Mouse (Mus musculus): ENCODE measurements around the gene Stat5b. TPM values are rescaled to one million over a fixed set of nuclear protein-coding genes. Genes with fewer than 3 reads are reported as not detected.
A peak's percentile ranks its signal among the peaks of the same experiment; 100 is the strongest.

Stat5b gene
- 100 to 1,000 TPM in 1 of 2 experiments, 10 to 100 TPM in 1; 58.3 to 111 TPM for total RNA-seq (2021)
- long read RNA-seq, experiment 1, full-length matches to known transcripts: 25 of 66 reads
- long read RNA-seq, experiment 1, partial matches to known transcripts: 7 of 66 reads
- long read RNA-seq, experiment 1, other reads (novel, unspliced or antisense): 34 of 66 reads
- long read RNA-seq, experiment 2, full-length matches to known transcripts: 14 of 24 reads
- long read RNA-seq, experiment 2, partial matches to known transcripts: 1 of 24 reads
- long read RNA-seq, experiment 2, other reads (novel, unspliced or antisense): 9 of 24 reads

DNA sequence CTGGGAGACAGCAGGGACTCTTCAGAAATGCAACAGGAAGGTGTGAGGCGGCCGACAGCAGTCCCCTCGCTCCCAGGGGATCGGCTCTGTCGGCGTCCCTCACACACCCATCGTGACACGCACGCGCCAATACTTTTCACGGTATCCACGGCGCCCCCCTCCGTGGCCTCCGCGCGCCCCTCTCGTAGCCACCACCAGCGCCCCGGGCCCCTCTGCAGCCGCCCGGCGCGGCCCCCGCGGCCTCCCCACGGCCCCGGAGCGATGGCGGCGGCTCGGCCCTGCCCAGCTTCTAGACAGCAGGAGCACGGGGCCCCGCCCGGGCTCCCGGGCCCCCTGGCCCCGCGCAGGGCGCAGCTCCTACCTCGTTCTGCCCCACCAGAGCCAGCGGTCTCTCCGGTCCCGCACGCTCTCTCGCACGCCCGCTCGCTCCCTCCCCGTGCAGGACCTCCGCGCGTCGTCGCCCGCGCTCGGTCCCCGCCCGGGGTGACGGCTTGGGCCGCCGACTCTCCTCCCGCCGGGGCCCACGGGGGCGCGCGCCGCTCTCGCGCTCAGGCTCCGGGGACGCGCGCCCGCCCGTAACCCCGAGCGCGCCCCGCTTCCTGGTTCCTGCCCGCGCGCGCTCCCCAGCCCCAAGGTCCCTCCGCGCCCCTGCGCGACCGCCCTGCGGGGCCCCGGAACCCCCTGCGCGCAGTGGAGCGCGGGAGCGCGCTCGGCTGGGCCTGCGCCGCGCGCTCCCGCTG, at the start of gene Stat5b:
Gene Stat5b, minus strand, starts transcription at position 687 of the 740 bp plus-strand sequence.
- DNase-seq: peak; percentile 82 to 93

DNA sequence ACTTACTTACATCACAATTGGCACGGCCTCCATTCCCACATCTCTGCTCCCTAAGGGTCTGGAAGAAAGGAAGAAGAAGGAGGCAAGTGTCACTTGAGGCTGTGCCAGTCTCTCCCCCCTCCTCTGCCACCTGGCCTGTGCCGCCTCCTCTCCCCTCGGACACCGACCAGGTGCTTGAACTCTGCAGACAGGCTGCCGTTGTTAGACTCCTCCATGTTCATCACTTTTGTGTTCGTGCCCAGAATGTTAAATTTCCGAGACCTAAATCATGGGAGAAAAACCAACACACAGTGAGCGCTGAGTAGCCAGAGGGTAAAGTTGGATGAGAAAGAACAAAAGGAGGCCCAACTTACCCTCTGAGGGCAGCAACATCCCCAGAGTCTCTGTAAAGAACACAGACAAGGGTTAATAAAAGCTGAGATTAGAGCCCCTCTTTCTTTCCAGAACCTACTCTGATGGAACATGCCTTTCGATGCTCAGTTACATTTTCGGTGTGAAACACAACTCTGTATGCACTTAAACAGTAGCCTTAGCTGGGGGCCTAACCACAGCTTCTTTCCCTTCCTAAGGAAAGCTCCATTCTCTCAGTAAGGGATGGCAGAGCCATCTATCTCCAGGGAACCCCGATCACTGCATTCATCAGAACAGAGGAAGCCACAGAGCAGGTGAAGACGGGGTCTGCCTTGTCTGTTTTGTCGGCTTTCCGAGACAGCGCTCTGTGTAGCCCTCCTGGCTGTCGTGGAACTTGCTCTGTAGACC, 48.1 kb upstream of the Stat5b start:
- no peak for DNase-seq

DNA sequence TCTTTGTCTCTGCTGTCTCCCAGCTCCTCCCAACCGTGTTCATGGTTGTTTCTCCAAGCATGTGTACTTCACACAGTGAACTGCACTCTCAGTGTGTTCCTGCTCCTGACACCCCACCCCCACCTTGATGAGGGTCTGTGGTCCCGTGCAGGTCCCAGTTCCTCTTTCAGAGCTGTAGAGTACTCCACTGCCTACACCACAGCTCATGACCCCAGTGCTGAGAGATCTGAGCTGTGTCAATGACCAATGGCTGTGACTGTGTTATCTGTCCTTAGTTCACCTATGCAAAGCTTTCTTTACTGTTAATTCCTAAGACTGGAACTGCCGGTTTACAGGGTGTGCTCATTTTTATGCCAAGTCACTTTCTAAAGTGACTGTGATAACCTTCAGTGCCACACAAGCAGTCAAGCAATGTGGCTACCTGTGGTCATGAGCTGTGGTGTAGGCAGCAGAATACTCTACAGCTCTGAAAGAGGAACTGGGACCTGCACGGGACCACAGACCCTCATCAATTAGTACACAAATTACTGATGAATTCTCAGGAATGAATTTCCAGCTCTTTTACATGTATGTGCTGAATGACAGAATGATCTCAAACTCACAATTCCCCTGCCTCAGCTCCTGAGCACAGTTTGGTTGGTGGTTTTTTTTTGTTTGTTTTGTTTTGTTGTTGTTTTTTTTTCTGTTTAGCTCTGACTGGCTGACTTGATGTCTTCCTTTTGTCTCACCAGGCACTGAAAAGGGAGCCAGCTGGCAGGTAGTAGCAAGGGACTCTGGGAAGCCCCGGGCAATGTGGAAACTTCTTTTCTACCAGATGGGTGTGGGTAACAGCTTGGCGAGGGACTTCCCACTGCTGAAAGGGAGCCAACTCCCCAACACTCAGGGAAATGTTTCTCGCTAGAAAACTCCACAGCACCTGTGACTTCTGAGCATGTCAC, 47.0 kb upstream of the Stat5b start:
- DNase-seq: no peak

- no peak for DNase-seq
Measured at GRCm38 (mm10) chr11:100896078-100896477, 45.6 kb upstream of the Stat5b start.

- no peak for DNase-seq
Measured at GRCm38 (mm10) chr11:100894146-100894918, 43.8 kb upstream of the Stat5b start.

DNA sequence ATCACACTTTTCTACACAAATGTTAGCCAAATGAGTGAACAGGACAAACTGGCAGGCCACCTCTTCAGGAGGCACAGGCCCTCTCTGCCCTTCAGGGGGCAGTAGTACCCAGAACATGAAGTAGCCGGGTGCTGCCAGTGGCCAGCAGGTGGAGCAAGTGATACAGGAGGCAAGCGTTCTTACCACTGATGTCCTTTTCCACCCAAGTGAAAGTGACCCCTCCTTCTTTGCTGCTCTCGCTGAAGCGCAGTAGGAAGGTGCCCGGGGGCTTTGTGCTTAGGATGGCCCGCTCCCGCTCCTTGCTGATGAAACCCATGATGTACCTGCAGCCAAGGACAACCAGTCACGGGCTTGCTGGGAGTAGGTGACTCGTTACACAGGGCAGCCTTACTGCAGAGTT, 43.0 kb upstream of the Stat5b start:
- DNase-seq: peak; percentile 90 to 93

- peak; percentile 31 to 35 for DNase-seq
Measured at GRCm38 (mm10) chr11:100892435-100892834, 41.9 kb upstream of the Stat5b start.

- no peak for DNase-seq
Measured at GRCm38 (mm10) chr11:100891256-100892123, 41.0 kb upstream of the Stat5b start.

GRCm38 (mm10) chr11:100890481-100890880, 40.0 kb upstream of the Stat5b start:
- no peak for DNase-seq

GRCm38 (mm10) chr11:100888348-100888820, 37.9 kb upstream of the Stat5b start:
- no peak for DNase-seq

GRCm38 (mm10) chr11:100887764-100888163, 37.2 kb upstream of the Stat5b start:
- peak; percentile 30 to 69 for DNase-seq

DNA sequence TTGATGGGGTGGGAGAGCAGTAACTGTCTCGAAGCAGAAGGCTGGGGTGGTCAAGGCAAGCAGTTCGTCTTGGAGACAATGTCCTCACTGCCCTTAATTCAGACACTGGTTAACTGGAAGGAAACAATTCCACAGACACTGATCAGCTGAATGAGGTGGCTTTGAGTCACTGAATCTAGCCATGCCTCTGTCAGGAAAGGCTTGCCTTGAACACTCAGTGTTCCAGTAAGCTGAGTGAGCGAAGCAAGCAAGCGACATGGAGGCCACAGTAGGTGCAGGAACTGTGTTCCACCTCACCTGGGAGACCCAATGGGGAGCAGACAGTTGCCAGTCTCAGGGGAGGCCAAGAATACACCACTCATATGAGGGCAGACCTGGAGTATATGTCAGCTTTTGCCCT, 36.7 kb upstream of the Stat5b start:
- DNase-seq: peak; percentile 28 to 33

- no peak for DNase-seq
Measured at GRCm38 (mm10) chr11:100886188-100886740, 35.7 kb upstream of the Stat5b start.

GRCm38 (mm10) chr11:100885472-100885871, 34.9 kb upstream of the Stat5b start:
- DNase-seq: no peak

- DNase-seq: no peak
Measured at GRCm38 (mm10) chr11:100883640-100884039, 33.1 kb upstream of the Stat5b start.

- DNase-seq: no peak
Measured at GRCm38 (mm10) chr11:100879321-100880078, 29.0 kb upstream of the Stat5b start.

DNA sequence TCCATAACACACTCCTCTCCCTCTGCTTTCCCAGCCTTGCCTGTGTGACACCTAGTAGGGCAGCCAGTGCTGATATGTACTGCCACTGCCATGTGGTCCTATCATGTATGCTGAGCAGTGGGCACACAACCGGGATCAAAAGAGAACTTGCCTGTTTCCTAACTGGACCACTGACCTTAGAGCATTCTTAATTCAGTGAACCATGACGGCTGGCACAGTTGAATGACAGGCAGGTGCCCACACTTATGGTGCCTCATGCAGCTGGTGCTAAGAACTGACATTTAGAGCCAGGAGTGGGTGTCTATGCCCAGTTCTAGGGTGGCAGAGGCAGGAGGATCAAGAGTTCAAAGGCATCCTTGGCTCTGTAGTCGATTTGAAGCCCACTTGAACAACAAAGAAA, 25.2 kb upstream of the Stat5b start:
- DNase-seq: no peak

GRCm38 (mm10) chr11:100870968-100871350, 20.4 kb upstream of the Stat5b start:
- DNase-seq: no peak
